Mouse (Mus musculus): Measurements from ENCODE around the gene Srrm2. TPM values are rescaled to one million over a fixed set of nuclear protein-coding genes. Genes with fewer than 3 reads are reported as not detected.

Srrm2 gene
- polyA plus RNA-seq, 1 experiment from 2014 or later, result 320 TPM

Small RNAs within 50 kb of the gene (microRNA-seq; reads per million reads assigned to microRNA genes)
- 1.3 reads per million for gene Mir5125 (ENCODE audit: borderline number of aligned reads)

Other genes starting within 250 kb of the Srrm2 start
- 17.7 and 18.2 TPM in 2 replicates for gene Zfp213, start 226.3 kb upstream of the Srrm2 start, polyA plus RNA-seq (2014; fragmentation: Nextera tagmentation; extraction: Ambion mirVana)
- 11.6 and 11.7 TPM in 2 replicates for gene Zfp13, start 191.0 kb upstream of the Srrm2 start, polyA plus RNA-seq (2014; fragmentation: Nextera tagmentation; extraction: Ambion mirVana)
- gene Zscan10, start 189.7 kb upstream of the Srrm2 start, polyA plus RNA-seq (2014; fragmentation: Nextera tagmentation; extraction: Ambion mirVana), result 0.14 TPM in 1 of 2 replicates, not detected in the other
- gene Mmp25, start 145.3 kb upstream of the Srrm2 start, polyA plus RNA-seq (2014; fragmentation: Nextera tagmentation; extraction: Ambion mirVana), result 0.90 and 1.4 TPM in 2 replicates
- 3.1 and 3.9 TPM in 2 replicates for gene Bicdl2, start 130.0 kb upstream of the Srrm2 start, polyA plus RNA-seq (2014; fragmentation: Nextera tagmentation; extraction: Ambion mirVana)
- gene Hcfc1r1, start 116.9 kb upstream of the Srrm2 start, polyA plus RNA-seq (2014; fragmentation: Nextera tagmentation; extraction: Ambion mirVana), result 94.8 and 107 TPM in 2 replicates
- 35.1 and 38.1 TPM in 2 replicates for gene Thoc6, start 116.7 kb upstream of the Srrm2 start, polyA plus RNA-seq (2014; fragmentation: Nextera tagmentation; extraction: Ambion mirVana)
- 23.3 and 30.7 TPM in 2 replicates for gene Tnfrsf12a, start 113.1 kb upstream of the Srrm2 start, polyA plus RNA-seq (2014; fragmentation: Nextera tagmentation; extraction: Ambion mirVana)
- gene Cldn6, start 111.3 kb upstream of the Srrm2 start, polyA plus RNA-seq (2014; fragmentation: Nextera tagmentation; extraction: Ambion mirVana), result 17.0 and 22.6 TPM in 2 replicates
- 14.6 and 17.9 TPM in 2 replicates for gene Cldn9, start 106.5 kb upstream of the Srrm2 start, polyA plus RNA-seq (2014; fragmentation: Nextera tagmentation; extraction: Ambion mirVana)
- gene 1520401A03Rik, start 67.7 kb upstream of the Srrm2 start, polyA plus RNA-seq (2014; fragmentation: Nextera tagmentation; extraction: Ambion mirVana), result 1.6 and 2.8 TPM in 2 replicates
- gene Pkmyt1, start 64.2 kb upstream of the Srrm2 start, polyA plus RNA-seq (2014; fragmentation: Nextera tagmentation; extraction: Ambion mirVana), result 39.6 and 40.3 TPM in 2 replicates
- gene Paqr4, start 49.7 kb upstream of the Srrm2 start, polyA plus RNA-seq (2014; fragmentation: Nextera tagmentation; extraction: Ambion mirVana), result 20.9 and 22.9 TPM in 2 replicates
- gene Kremen2, start 44.7 kb upstream of the Srrm2 start, polyA plus RNA-seq (2014; fragmentation: Nextera tagmentation; extraction: Ambion mirVana), result 12.9 and 21.2 TPM in 2 replicates
- gene Flywch1, start 18.9 kb upstream of the Srrm2 start, polyA plus RNA-seq (2014; fragmentation: Nextera tagmentation; extraction: Ambion mirVana), result 62.9 and 74.7 TPM in 2 replicates
- gene Flywch2, start 4.5 kb upstream of the Srrm2 start, polyA plus RNA-seq (2014; fragmentation: Nextera tagmentation; extraction: Ambion mirVana), result 27.0 and 33.9 TPM in 2 replicates
- 1,099 and 1,112 TPM in 2 replicates for gene Elob, start 38.6 kb downstream of the Srrm2 start, polyA plus RNA-seq (2014; fragmentation: Nextera tagmentation; extraction: Ambion mirVana)
- gene Prss33, start 45.5 kb downstream of the Srrm2 start, polyA plus RNA-seq (2014; fragmentation: Nextera tagmentation; extraction: Ambion mirVana), result 0.77 and 0.88 TPM in 2 replicates
- gene Prss32, start 53.3 kb downstream of the Srrm2 start, polyA plus RNA-seq (2014; fragmentation: Nextera tagmentation; extraction: Ambion mirVana), result 0.25 TPM in 1 of 2 replicates, not detected in the other
- gene Prss41, start 53.6 kb downstream of the Srrm2 start, polyA plus RNA-seq (2014; fragmentation: Nextera tagmentation; extraction: Ambion mirVana), result 0.64 and 1.1 TPM in 2 replicates
- gene Prss21, start 77.5 kb downstream of the Srrm2 start, polyA plus RNA-seq (2014; fragmentation: Nextera tagmentation; extraction: Ambion mirVana), result not detected in 2 replicates
- gene Dcpp1, start 90.3 kb downstream of the Srrm2 start, polyA plus RNA-seq (2014; fragmentation: Nextera tagmentation; extraction: Ambion mirVana), result 2.3 and 6.8 TPM in 2 replicates
- not detected in 2 replicates for gene Dcpp2, start 90.3 kb downstream of the Srrm2 start, polyA plus RNA-seq (2014; fragmentation: Nextera tagmentation; extraction: Ambion mirVana)
- gene Dcpp3, start 126.9 kb downstream of the Srrm2 start, polyA plus RNA-seq (2014; fragmentation: Nextera tagmentation; extraction: Ambion mirVana), result 3.9 and 15.6 TPM in 2 replicates
- gene Sbp, start 151.1 kb downstream of the Srrm2 start, polyA plus RNA-seq (2014; fragmentation: Nextera tagmentation; extraction: Ambion mirVana), result not detected in 2 replicates
- gene Sbpl, start 164.7 kb downstream of the Srrm2 start, polyA plus RNA-seq (2014; fragmentation: Nextera tagmentation; extraction: Ambion mirVana), result not detected in 2 replicates
- not detected in 2 replicates for gene Prss30, start 190.0 kb downstream of the Srrm2 start, polyA plus RNA-seq (2014; fragmentation: Nextera tagmentation; extraction: Ambion mirVana)
- 0.50 and 0.56 TPM in 2 replicates for gene Prss22, start 207.6 kb downstream of the Srrm2 start, polyA plus RNA-seq (2014; fragmentation: Nextera tagmentation; extraction: Ambion mirVana)
- 0.60 and 1.0 TPM in 2 replicates for gene Prss27, start 247.6 kb downstream of the Srrm2 start, polyA plus RNA-seq (2014; fragmentation: Nextera tagmentation; extraction: Ambion mirVana)